Mouse (Mus musculus): ENCODE data around the gene Efcab8.

The Efcab8 gene

DNA sequence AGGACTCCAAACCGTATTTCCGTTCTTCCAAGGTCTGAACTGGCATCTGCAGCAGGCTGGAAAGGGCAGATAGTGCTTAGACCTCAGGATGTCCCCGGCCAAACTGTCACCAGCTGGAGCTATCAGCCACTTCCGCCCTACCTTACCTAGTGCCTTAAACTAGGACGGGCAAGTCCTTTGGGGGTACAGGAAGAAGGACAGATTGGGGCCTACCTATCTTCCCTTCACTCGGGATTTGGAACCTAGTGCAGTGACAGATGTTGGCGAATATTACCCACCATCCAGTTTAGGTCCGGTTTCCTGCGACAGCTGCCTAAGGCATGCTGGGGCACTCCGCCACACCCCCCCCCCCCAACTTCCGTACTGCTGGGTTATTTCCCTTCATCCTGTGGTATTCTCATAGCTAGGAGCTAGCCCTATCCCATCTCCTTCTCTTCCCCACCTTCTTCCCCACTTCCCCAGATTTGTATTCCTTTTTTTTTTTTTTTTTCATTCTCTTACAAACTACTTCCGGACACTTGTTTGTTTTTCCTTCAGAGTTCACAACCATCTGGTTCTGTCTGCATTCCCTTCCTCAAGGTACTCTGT lies at the start of gene Efcab8:
TSS of gene Efcab8 (plus strand) at position 538 of the 588 bp plus-strand sequence.
- DNase-seq (ENCODE audit: low read depth, low spot score): no peak

DNA sequence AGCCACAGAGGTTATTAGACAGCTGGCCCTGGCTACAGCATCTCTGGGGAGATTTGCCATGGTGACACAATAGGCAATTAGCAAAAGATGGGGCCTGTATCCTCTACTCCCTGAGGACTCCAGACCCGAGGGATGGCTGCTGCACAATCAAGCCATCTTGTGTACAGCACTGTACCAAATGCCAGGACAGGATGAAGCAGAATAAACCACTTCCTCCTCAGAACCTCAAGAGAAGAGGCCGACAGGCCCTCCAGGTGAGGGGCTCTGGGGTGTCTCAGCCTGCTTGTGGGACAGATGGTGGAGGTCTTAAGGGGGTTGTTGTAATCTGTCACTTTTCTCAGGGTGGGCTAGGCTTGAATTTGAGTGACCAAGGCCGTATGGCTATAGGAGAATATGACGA lies 45.7 kb upstream of the Efcab8 start:
- no peak for DNase-seq (ENCODE audit: low read depth, low spot score)

DNA sequence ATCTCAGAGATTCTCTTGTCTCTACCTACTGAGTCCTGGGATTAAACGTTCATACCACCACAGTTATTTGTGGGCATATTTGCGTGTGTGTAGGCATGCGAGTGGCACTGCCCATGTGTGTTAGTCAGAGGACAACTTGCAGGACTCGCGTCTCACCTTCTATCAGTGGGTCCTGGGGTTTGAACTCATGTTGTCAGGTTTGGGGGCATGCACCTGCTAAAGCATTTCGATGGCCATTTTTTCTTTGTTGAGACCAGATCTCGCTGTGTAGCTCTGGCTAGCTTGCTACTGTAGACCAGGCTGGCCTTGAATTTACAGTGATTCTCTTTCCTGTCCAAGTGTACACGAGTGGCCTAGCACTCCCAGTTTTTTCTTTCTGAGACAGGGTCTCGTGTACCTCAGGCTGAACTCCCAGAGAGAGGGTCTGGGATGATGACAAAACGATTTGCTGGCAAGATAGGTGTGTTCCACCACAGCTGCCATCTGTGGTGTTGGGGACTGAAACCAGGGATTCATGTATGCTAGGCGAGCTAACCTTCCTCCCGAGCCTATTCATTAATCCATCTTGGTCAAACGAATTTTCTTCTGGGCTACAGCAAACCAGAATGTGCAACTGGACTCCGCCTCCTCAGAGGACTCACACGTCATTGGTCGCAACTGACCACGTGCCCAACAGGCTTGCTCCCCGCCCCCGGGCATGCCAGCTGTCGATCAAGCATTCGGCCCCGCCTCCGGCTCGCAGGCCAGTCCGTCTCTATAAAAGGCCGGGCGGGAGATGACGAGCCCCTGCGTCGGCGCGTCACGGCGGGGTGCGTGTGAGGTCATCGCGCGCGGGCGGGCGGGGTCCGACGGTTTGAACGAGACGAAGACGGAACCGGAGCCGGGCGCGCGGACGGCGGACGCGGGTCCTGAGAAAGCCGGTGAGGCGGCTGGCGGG lies 39.0 kb upstream of the Efcab8 start, which contains the start of gene Mapre1:
TSS of gene Mapre1 (plus strand) at position 775 of the 937 bp plus-strand sequence.
- peak; percentile 99 for DNase-seq (ENCODE audit: low read depth, low spot score)

GRCm38 (mm10) chr2:153741437-153742065 lies 38.2 kb upstream of the Efcab8 start:
- peak; percentile 42 for DNase-seq (ENCODE audit: low read depth, low spot score)

DNA sequence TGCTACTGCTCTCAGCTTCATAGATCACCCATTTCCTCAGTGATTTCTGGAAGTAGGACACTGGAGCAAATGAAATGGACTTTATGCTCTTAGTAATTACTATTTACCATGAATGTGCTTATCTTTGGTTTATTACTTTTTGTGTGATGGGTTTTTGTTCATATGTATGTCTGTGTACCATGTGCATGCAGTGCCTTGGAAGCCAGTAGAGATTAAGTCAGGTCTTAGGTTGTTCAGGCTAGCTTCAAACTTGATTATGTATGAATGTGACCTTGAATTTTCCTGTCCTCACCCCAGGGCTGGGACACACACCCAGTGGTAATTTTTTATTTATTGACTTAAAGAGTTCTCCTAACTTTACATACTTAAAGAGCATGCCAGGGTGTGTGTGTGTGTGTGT lies 31.7 kb upstream of the Efcab8 start:
- no peak for DNase-seq (ENCODE audit: low read depth, low spot score)

- DNase-seq (ENCODE audit: low read depth, low spot score): no peak
Measured at GRCm38 (mm10) chr2:153750363-153750762, 29.4 kb upstream of the Efcab8 start.

DNA sequence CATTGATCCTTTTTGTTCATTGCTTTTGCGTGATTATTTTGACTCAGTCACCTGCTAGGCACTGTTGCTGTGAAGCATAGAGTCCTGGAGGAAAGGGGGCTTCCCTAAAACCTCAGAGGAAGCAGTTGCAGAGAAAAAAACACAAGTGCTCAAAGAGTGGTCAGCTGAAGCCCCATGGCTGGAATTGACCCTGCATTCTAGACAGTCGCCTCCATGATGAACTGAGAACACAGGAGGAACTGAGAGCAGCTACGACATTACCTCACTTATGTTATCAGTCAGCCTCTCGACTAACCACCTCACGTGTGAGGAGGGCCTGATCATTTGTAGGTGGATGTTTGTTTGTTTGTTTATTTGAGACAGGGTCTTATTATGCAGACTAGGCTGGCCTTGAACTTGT lies 17.6 kb upstream of the Efcab8 start:
- no peak for DNase-seq (ENCODE audit: low read depth, low spot score)

DNA sequence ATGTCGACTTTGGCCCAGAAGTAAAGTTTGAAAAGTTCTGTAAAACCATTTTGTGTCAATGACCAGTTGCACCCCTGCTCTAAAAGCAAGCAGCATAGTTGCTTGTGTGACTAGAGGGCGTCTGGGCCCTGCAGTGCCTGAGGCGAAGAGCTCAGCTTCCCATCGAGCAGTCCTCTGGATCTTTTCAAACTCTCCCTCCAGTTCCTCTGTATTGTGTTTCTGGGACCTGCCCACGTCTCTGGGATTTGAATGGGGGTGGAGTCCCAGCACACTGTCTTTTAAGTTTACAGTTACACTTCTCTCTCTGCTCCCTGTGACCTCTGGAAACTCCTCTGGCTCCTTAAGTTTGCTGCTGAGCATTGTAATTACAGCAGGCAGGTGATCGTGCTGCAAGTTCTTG lies 12.2 kb upstream of the Efcab8 start:
- no peak for DNase-seq (ENCODE audit: low read depth, low spot score)

- no peak for DNase-seq (ENCODE audit: low read depth, low spot score)
Measured at GRCm38 (mm10) chr2:153768881-153769280, 10.8 kb upstream of the Efcab8 start.

DNA sequence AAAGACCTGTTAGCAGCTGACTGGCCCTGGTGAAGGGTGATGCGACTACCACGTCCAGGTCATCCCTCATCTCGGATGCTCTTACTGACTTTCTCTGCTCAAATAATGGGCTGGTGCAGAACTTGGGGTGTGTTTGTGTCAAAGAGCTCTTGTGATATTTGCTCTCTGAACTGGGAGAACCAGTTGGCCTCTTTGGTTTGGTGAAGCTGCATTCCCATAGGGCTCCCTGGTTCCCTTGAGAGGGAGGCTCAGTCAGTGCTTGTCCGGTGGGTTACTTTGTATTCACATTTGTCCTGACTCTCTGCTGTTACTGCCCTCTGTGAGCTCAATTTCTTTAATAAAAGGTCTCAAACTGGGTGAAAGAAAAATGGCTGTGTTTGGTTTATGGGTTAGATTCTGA lies 6.8 kb upstream of the Efcab8 start:
- DNase-seq (ENCODE audit: low read depth, low spot score): no peak

DNA sequence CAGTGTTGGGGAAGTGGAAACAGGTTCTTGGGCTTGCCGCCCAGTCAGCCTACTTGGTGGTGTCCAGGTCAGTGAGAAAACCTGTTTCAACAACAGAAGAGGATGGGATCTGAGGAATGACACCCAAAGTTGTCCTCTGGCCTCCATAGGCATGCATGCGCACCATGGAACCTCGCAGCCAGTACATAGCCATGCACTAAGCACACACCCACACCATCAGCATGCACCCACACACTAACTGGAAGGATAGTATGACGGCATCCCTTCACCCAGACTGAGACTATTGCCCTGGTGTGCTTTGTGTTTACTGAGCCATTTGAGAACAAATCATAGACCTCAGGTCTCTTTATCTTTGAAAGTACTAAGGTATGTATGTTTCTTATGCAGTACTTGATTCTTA lies 4.3 kb upstream of the Efcab8 start:
- no peak for DNase-seq (ENCODE audit: low read depth, low spot score)

GRCm38 (mm10) chr2:153778638-153779362 lies 931 bp upstream of the Efcab8 start:
- DNase-seq (ENCODE audit: low read depth, low spot score): no peak

GRCm38 (mm10) chr2:153781181-153781580 lies 1.4 kb downstream of the Efcab8 start:
- DNase-seq (ENCODE audit: low read depth, low spot score): no peak

- no peak for DNase-seq (ENCODE audit: low read depth, low spot score)
Measured at GRCm38 (mm10) chr2:153784668-153785067, 4.9 kb downstream of the Efcab8 start.

DNA sequence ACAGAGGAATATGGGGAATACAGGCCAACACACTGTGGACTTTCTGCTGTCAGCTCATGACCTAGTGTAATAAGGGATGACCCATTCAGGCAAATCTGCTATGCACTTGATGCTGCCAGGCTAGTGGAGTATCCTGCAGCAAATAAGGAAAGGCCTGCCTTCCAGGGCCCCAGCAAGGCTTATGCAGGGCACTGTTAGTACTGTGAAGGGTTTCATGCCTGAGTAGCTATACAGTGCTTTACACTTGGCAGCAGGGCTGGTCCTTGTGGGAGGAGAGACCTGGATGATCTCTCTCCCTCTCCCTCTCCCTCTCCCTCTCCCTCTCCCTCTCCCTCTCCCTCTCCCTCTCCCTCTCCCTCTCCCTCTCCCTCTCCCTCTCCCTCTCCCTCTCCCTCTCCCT lies 13.6 kb downstream of the Efcab8 start:
- no peak for DNase-seq (ENCODE audit: low read depth, low spot score)

DNA sequence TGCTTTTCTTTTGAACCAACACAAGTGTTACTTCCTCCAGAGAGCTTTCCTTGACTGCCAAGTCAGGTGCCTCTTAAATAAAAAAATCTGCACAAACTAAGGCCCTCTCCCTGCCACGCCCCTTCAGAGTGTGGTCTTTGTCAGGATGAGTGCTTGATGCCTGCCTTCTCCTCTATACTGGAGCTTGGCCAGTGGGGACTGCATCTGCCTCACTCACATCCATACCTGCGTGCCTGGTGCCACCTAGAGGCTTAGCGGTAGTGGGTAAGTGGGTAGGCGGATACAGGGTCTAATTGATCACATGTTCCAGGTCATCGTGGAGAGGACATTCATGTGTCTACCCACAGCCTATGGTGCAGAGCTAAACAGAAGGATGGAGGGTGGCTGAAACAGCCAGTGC lies 15.4 kb downstream of the Efcab8 start:
- DNase-seq (ENCODE audit: low read depth, low spot score): no peak

DNA sequence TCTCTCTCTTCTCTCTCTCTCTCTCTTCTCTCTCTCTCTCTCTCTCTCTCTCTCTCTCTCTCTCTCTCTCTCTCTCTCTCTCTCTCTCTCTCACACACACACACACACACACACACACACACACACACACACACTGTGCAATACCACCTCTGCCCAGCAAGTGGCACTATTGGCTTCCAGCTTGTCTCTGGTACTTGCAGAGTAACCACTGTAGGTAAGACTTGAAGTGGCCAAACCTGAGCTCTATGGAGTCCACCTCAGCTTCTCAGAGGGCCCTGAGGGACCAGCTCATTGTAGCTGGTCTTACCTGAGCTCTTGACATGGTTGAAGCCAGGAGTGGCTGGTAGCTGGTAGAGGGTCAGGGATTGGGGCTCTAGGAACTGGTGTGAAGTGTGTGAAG lies 27.7 kb downstream of the Efcab8 start:
- DNase-seq (ENCODE audit: low read depth, low spot score): peak; percentile 69

GRCm38 (mm10) chr2:153808146-153808545 lies 28.4 kb downstream of the Efcab8 start:
- DNase-seq (ENCODE audit: low read depth, low spot score): peak; percentile 42

GRCm38 (mm10) chr2:153808841-153809240 lies 29.1 kb downstream of the Efcab8 start:
- DNase-seq (ENCODE audit: low read depth, low spot score): no peak

GRCm38 (mm10) chr2:153809921-153810320 lies 30.2 kb downstream of the Efcab8 start:
- no peak for DNase-seq (ENCODE audit: low read depth, low spot score)

- DNase-seq (ENCODE audit: low read depth, low spot score): no peak
Measured at GRCm38 (mm10) chr2:153822005-153822543, 42.3 kb downstream of the Efcab8 start.

DNA sequence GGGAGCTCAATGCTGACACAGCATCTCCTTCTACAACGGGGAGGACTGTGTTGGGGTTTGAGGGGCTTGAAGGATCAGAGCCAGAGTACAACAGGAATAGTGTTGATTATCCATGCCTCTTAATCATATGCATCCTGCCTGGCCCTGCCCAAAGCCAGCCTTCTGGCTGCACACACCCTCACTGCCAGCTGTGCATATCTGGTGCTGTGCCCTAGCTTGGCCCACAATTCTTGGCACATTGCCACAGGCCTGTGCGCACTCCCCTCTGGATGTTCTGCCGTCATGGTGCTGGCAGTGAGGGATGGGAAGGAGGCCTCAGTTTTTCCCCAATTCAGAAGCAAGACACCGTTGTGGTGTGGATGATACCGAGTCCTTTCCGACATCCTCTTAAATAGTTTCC lies 44.9 kb downstream of the Efcab8 start:
- DNase-seq (ENCODE audit: low read depth, low spot score): no peak
